Comparison of ENCODE assay signal across 8 mouse cellular contexts in genomic region chr10:23350011-23350911, GRCm38 (mm10). TPM values are rescaled to one million over a fixed set of nuclear protein-coding genes. Genes with fewer than 3 reads are reported as not detected.
DNase-seq lines count a peak whose midpoint lies in the region; ATAC-seq lines count a peak whose summit lies in the region.

Eya4 (minus strand) TSS chr10:23350786.

- peak within 1 kb of the TSS; percentile 72 for H3K4me2 ChIP-seq in heart, embryonic 13.5 days
- H3K4me2 ChIP-seq in stomach, embryonic 14.5 days (replicated peaks; ENCODE audit: low read depth, low read length): peak within 1 kb of the TSS; percentile 85

- no peaks in the 10 kb centered on the region for H3K36me3 ChIP-seq in heart, embryonic 13.5 days
- H3K36me3 ChIP-seq in stomach, embryonic 14.5 days (ENCODE audit: control insufficient read depth, insufficient read depth, low read length): no peaks in the 10 kb centered on the region

- H3K9ac ChIP-seq in heart, embryonic 13.5 days: peak within 1 kb of the TSS; percentile 81
- H3K9ac ChIP-seq in stomach, embryonic 14.5 days (replicated peaks; ENCODE audit: low read depth, low read length): peak within 1 kb of the TSS; percentile 48

- peak; percentile 43 for DNase-seq in right cerebral cortex, adult 18-20 months
- no peak for DNase-seq in right cerebral cortex, postnatal 36 days (ENCODE audit: low spot score in 2 of 2)
- DNase-seq in embryo, embryonic 9.5 days (ENCODE audit: extremely low spot score): peak; percentile 77
- DNase-seq in layer of hippocampus, adult 8-10 months (ENCODE audit: low spot score in 2 of 2): peak; percentile 6 to 23

- no peaks in the 10 kb centered on the region for H3K9me3 ChIP-seq in heart, embryonic 13.5 days
- H3K9me3 ChIP-seq in stomach, embryonic 14.5 days (ENCODE audit: control insufficient read depth, low read depth, low read length): no peaks in the 10 kb centered on the region

- peaks cover 30% of the 10 kb centered on the region for H3K27me3 ChIP-seq in heart, embryonic 13.5 days (replicated peaks)
- 0 out of 2 replicates have a peak, but pooled peaks cover 16% of the 10 kb centered on the region for H3K27me3 ChIP-seq in stomach, embryonic 14.5 days (ENCODE audit: control insufficient read depth, insufficient read depth, low read length)

- H3K4me1 ChIP-seq in heart, embryonic 13.5 days: peaks cover 21% of the 10 kb centered on the region
- 0 out of 2 replicates have a peak, but pooled peaks cover 8% of the 10 kb centered on the region for H3K4me1 ChIP-seq in stomach, embryonic 14.5 days (ENCODE audit: control insufficient read depth, insufficient read depth, low read length)

- H3K4me3 ChIP-seq in heart, embryonic 13.5 days: peak within 1 kb of the TSS; percentile 68
- peak within 1 kb of the TSS; percentile 57 for H3K4me3 ChIP-seq in stomach, embryonic 14.5 days (ENCODE audit: low read depth, low read length)

- peak within 1 kb of the TSS; percentile 59 for H3K27ac ChIP-seq in heart, embryonic 13.5 days (replicated peaks)
- 0 out of 2 replicates have a peak within 1 kb of the TSS, but pooled peaks have one; percentile 10 for H3K27ac ChIP-seq in stomach, embryonic 14.5 days (ENCODE audit: low read length)

- WGBS in heart, embryonic 13.5 days: 1% methylated on average over 61 of the region's 79 CpGs
- WGBS in stomach, embryonic 14.5 days: 2% methylated on average over 54 of the region's 79 CpGs

- peak; percentile 37; the same call in 1 of the 2 replicates for ATAC-seq in heart, embryonic 13.5 days (ENCODE audit: extremely low read depth, insufficient number of reproducible peaks, low FRiP score, low TSS enrichment)
- ATAC-seq in megakaryocyte progenitor cell, adult 5-6 weeks (replicated peaks; ENCODE audit: poor library complexity): peak; percentile 42
- peak; percentile 68 for ATAC-seq in stomach, embryonic 14.5 days (ENCODE audit: insufficient number of reproducible peaks, insufficient read depth, low FRiP score, low read depth)
- no peak for ATAC-seq in erythroid progenitor cell, adult 5-6 weeks (replicated peaks; ENCODE audit: low FRiP score, poor library complexity, severe bottlenecking)

RNA-seq across cellular contexts. Expression of gene Eya4, which starts in this region (rescaled TPM):
- polyA plus RNA-seq in heart, embryonic 13.5 days (2015; fragmentation: Nextera tagmentation; extraction: Ambion mirVana): 0.75 and 1.0 TPM in 2 replicates
- 1 to 10 TPM; 4.5 to 7.2 (median 6.0) TPM for total RNA-seq in layer of hippocampus, adult 8-10 months (2022)
- total RNA-seq in megakaryocyte progenitor cell, adult 5-6 weeks (2015): 0.20 TPM in 1 of 2 replicates, not detected in the other
- total RNA-seq in megakaryocyte progenitor cell, adult 5-6 weeks (2017): 0.14 TPM in 1 of 2 replicates, not detected in the other
- polyA plus RNA-seq in stomach, embryonic 14.5 days (2014; fragmentation: Nextera tagmentation; extraction: Ambion mirVana): 1.5 and 1.7 TPM in 2 replicates
- 0.72 TPM in 1 of 2 replicates, not detected in the other for total RNA-seq in erythroid progenitor cell, adult 5-6 weeks (2015; ENCODE audit: low replicate concordance)
- total RNA-seq in erythroid progenitor cell, adult 5-6 weeks (2017; ENCODE audit: low replicate concordance): 0.39 and 0.68 TPM in 2 replicates

Comparison
In these comparisons a context has a peak if more than half of its experiments do, and no peak if none do; other contexts are left out.
1. DNase-seq: peak in right cerebral cortex, adult 18-20 months (single experiment), embryo, embryonic 9.5 days (single experiment) and layer of hippocampus, adult 8-10 months (2 of 2); none in right cerebral cortex, postnatal 36 days (0 of 2).
2. Peak in ATAC-seq in megakaryocyte progenitor cell, adult 5-6 weeks; RNA of the gene not detected or under 1 TPM.